Mouse (Mus musculus): Measurements from ENCODE around the gene Itgb1bp1.
A peak's percentile ranks its signal among the peaks of the same experiment; 100 is the strongest.

The Itgb1bp1 gene

DNA sequence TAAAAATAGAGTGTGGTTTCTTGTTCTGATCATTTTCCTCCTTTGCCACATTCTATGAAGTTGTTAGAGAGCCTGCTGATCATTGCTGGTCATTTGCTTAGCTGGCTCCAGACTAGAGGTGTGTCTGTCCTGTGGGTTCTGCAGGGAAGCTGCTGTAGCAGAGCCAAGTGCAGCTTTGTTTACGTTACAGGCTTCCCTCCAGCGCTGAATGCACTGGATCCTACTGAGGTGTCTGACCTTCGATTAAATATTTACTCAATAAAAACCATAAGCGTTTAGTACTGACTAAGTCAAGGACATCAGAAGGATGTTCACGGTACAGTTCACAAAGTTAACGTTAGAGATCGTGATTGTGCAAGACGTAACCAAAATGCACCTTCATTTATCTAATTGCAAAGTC is 15.8 kb upstream of the Itgb1bp1 start:
- DNase-seq (ENCODE audit: extremely low spot score, low spot score): no peak

DNA sequence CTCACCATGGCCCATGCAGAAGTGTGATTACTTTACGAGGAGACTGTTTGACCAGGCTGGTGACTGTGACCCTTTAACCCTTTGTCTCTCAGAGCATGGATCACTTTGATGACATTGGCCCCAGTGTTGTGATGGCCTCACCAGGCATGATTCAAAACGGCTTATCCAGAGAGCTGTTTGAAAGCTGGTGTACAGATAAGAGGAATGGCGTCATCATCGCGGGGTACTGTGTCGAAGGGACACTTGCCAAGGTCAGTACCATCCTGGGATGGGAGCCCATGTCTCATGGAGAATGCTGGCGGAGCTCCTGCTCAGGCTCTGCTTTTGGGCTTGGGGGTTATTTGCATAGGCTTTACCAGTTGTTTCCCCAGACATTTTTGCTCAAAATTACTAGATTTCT is 15.2 kb upstream of the Itgb1bp1 start:
- DNase-seq (ENCODE audit: extremely low spot score, low spot score): no peak

DNA sequence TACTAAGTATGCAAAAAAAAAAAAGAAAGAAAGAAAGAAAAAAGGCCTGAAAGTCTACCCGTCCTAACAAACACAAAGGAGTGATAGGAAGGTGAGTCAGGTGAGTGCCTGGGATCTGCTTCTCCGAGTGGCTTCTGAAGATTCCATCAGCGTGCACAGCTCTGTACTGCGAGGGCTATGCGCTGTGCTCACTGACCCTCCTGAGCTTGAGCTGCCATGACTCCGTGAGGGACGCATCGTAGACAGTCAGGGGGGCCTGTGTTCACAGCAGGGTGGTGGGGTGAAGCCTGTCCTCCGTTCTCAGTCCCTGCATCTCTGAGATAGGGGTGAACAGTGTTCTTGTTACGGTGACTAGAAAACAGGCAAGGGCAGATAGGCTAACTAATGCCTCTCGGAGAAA is 12.8 kb upstream of the Itgb1bp1 start:
- no peak for DNase-seq (ENCODE audit: extremely low spot score, low spot score)

DNA sequence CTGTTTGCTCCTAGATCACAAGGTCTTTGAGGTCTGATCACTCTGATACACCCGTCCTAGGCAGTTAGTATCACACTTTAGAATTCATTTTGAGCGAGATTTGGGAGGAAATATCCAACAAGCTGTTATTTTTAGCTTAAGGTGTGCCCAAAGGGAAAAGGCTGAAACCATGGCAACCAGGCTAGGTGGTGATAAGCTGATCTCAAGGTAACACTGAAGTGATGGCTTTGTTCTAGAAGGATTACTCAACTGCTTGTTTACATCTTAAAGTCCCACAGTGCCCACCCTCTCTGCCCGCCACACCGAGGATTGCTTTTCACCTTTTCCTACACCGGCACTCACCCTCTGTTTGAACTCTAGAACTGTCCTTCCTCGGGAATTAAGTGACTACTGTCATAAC is 3.6 kb upstream of the Itgb1bp1 start:
- DNase-seq (ENCODE audit: extremely low spot score, low spot score): no peak

DNA sequence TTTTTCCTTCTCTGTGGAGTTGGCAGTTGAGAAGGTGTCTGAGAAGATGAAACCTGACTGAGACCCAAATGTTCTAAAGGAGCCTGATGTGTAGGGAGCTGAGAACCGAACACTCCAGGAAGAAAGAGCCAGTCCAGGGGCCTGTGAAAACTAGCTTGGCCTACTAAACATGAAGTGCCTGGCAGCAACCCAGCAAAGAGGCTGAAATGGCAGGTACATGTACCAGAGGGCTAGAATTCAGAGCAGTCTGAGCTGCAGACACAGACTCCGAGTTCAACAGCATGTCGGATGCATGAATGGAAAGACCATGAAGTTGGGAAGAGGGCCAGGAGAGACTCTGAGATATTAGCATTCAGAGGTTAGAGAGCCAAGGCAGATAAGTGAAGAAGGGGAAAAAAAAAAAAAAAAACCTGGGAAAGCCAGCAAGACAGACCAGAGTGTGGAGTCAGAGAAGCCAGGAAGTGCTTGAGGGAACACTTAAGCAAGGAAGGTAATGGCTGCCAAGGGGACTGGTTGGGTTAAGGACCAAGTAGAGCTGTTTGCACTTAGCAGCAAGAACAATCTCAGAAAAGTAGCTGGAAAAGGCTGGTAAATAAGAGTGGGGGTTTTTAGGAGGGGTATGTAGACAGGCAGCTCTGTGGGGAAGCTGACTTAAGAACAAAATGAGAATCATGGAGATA is 2.8 kb upstream of the Itgb1bp1 start:
- no peak for DNase-seq (ENCODE audit: extremely low spot score, low spot score)

DNA sequence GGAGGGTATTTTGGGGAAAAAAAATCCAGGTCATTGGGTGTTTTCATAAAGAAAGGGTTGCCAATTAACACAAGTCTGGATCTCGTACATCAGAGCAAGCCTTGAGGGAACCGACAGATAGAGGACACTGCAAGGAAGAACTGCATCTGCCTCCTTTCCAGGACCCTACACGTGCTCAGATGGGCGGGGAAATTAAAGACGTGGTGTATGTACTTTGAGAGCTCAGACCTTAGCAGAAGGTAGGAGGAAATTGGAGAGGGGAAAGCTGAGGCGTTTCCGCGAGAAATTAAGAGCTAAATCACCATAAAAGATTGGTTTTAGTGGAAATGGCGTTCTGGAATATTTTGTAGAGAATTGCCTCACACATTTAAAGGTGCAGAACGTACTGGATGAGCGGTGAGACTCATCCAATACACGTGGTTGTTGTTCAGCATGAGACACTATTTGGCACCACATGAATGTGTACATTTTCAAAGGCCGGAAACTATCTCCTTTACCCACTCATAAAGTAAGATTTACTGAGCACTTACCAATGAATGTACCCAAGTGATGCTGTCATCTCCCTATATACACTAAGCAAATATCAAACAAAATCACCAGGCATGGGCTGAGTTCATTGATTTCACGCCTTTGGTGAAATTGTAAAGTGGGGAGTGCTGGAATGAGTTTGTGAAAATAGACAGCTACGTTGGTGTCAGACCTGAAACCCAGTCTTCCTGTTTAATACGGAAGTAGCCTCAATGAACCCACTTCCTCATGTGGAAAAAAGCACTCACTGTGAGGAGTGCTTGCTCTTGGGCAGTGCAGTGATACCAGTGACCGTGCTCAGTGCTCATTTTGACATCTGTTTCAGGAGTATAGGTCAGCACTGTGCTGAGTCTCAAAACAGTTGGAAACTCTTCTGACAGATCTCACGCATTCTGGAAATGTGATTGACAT is 897 bp upstream of the Itgb1bp1 start:
- no peak for DNase-seq (ENCODE audit: extremely low spot score, low spot score)

DNA sequence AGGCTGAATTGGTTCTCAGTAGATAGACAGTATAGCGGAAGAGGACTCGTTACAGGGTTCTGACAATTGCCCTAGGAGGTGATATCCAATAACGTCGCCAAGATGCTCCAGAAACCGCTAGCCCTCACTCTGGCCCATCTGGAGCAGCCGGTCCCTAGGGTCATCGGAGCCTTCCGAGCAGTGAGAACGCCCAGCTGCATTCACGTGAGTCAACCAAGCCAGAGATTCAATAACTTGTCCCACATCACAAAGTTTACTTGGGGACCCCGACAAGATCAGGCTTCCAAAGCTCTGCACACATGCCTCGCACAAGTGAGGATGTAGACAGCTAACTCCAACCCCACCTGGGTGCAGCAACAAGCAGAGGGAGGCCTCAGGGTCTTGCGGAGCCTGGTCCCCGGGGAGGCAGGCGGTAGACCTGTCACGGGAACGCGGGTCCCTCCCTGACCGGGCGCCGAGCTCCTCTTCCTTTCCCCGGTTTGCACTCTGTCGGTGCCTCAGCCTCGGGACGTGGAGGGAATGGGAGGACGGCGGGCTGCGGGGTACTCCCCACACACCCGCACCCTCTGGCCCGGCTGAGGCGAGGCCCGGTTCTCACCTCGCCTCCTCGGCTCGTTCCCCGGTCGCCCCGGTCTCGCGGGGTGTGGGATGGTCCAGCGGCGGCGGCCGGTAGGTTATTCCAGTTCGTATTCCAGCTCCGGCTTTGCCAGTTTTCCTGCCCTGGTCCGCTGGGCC is 409 bp downstream of the Itgb1bp1 start:
- DNase-seq (ENCODE audit: extremely low spot score, low spot score): no peak

DNA sequence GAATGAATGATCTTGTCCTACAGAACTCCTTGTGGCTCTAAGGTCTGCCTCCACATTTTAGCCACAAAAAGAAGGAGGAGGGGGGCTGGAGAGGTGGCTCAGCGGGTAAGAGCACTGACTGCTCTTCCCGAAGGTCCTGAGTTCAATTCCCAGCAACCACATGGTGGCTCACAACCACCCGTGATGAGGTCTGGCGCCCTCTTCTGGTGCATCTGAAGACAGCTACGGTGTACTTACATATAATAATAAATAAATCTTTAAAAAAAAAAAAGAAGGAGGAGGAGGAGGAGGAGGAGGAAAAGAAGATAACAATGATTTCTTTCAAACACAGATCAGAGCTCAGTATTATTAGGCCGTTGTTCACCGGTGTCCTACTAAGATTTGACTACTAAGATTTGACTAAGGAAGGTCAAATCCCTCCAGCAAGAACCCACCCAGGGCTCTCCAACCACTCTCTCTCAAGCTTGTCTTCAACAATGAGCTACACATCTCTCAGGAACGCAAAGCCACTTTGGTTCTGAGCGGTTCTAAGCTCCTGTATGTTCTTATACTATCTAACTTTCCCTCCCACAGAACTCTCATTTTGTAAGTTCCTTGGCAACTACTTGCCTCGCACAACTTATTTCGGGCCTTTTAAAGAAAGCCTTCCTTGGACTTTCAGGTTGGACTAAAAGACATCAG is 1.2 kb downstream of the Itgb1bp1 start, which contains the start of gene Cpsf3:
TSS of gene Cpsf3 (plus strand) at position 631 of the 681 bp plus-strand sequence.
- DNase-seq (ENCODE audit: extremely low spot score, low spot score): no peak

DNA sequence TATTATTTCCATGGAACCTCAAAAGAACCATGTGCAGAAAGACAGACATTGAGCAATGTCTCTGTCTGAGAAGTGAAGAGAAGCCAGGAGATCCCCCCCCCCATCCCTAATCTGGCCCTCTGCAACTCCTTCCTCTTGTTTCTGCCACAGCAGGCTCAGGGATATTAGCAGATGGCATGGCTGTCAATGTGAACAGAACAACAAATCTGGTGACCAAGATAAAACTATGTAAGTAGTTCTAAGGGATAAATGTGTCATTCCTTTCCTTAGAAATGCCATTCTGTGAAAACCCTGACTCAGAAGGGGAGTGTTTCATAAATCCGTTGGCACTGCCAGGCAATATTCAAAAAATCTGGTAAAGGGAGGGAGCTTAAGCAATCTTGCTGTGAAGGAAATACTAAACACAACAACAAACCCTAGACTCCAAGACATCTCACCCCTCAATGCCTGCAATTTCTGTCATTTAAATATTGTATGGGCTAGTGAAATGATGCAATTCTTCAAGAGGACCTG is 8.7 kb downstream of the Itgb1bp1 start:
- no peak for DNase-seq (ENCODE audit: extremely low spot score, low spot score)

DNA sequence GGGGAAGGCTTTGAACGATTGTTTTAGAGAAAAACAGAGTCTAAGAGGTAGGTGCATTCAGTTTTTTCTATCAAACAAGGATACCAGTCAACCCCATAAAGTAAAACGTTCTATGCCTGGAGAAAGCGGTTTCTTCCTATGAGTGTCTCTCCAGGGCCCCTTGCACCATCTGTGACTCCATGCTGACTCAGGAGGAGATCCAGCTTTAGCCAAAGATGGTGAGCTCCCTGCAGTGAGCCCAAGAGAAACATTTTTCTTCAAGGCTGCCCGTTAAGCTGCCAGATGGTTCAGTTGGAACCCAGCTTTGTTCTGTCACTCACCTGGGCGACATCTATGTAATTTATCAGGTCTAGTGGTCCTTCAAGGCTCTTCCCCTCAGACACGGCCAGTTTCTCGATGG is 11.6 kb downstream of the Itgb1bp1 start:
- no peak for DNase-seq (ENCODE audit: extremely low spot score, low spot score)

DNA sequence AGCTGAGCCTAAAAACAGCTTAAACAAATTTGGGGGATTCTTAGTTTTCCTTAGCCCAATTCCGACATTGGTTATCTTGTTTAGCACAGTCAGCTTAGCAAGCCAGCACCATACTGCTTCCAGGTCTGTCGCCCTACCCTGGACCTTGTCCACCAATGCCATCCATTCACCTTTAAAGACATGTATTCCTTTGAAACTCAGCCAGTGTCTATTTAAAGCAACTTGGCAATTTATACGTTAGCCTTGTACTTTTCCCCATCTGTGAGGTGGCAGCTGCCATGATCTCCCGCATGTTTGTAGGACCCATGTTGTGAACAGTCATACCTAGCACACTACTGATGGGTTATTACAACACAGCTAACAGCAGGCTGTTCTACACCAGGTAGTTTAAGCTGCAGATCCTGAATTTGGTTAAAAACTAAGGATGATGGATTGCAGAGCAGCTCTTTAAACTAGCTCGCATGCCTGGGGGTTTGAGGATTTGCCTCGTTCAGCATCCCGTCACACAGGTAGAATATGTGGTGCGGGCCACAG is 17.9 kb downstream of the Itgb1bp1 start:
- no peak for DNase-seq (ENCODE audit: extremely low spot score, low spot score)

DNA sequence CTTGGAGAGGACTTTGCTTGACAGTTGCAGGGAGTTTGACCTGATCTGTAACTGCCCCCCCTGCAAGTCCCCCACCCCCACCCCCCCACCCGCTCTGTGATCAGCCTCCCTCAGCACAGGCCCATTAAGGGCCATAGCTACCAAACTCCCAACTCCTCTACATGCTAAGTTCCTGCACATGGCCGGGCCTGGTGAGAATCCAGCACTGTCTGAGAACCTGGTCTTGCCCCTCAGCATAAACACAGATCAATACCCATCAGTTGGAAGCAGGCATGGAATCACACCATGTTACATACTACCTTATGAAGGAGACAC is 19.3 kb downstream of the Itgb1bp1 start:
- no peak for DNase-seq (ENCODE audit: extremely low spot score, low spot score)

DNA sequence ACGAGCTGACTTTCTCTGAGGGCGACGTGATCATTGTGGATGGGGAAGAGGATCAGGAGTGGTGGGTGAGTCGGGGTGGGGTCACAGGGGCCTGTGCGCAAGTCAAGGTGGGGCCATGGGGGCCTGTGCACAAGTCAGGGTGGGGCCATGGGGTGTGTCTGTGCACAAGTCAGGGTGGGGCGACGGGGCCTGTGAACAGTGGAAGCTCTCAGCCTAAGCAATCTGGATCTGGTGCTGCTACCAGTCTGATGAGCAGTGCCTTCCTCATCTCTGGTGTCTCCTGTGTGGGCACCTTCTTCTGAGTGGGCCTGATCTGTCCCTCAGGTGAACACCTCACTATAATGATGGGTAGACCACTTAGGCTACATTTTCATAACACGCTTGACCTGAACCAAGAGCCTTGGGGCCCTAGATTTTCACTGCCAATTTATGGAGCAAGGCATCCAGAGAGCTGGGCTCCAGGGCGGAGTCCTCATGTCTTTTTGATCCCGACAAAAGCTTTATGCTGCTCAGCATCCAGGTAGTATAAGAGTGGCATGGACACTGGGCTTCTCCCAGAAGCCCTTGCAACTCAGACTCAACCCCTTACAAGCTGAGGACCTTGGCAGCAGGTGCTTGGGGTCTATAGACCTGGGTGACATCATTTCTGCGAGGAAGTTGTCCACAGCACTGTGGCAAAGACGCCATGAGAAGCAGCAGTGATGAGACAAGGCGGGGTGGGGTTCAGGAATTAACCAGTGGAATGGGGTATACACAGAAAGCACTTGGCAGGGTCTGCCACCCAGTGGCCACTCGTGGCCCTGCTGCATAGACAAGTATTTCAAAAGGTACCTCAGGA is 19.9 kb downstream of the Itgb1bp1 start:
- DNase-seq (ENCODE audit: extremely low spot score, low spot score): peak; percentile 41

DNA sequence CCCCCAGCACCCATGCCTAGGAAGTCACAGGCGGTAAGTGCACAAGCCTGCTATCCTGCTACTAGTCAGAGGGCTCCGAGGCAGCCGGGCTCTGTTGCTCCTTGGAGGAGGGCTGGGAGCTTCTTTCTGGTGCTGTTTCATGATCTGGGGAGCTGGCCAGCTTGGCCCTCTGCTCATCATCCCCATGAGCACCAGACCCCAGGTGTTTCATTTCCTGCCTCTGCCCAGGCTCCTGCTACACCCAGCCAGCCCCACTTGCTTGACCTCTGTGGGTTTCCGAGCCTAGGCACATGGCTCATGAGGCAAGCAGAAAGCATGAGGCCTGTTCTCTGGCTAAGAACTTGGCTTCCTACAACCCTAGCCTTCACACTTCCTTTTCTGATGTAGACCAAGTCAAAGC is 20.6 kb downstream of the Itgb1bp1 start:
- no peak for DNase-seq (ENCODE audit: extremely low spot score, low spot score)

DNA sequence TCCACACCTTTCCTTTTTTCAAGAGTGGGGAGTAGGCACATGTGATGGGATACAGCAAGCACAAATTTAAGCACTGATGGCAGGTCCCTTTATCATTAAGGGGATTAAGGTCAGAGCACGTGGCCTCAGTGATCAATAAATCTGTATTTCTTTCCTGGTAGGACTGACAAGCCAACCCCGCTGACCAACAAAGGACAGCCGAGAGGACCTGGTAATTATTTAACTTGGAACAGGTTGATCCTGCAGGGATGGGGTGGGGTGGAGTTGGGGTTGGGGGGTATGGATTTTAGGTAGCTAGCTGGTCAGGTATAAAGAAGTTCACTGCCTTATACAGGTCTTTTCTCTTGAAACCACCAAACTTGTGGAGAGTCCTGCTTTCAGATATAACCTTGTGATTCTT is 21.1 kb downstream of the Itgb1bp1 start:
- no peak for DNase-seq (ENCODE audit: extremely low spot score, low spot score)

DNA sequence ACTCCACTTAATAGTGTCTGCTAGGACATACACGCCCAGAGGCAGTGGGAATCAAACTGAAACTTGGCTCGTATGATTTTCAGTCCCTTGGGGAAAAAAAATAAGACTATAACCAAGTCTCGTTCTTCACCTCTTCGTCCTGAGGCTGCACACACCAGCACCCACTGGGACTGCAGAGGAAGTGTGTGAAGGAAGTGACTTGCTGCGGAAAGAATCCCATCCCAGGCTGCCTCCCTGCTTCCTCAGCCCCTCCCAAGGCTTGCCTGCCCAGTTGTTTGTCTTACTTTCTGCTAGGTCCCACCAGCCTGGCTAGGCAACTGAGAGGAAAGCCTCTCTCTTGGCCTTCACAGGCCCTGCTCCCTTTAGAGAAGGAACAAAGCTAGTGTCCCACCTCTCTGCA is 21.8 kb downstream of the Itgb1bp1 start:
- DNase-seq (ENCODE audit: extremely low spot score, low spot score): no peak

DNA sequence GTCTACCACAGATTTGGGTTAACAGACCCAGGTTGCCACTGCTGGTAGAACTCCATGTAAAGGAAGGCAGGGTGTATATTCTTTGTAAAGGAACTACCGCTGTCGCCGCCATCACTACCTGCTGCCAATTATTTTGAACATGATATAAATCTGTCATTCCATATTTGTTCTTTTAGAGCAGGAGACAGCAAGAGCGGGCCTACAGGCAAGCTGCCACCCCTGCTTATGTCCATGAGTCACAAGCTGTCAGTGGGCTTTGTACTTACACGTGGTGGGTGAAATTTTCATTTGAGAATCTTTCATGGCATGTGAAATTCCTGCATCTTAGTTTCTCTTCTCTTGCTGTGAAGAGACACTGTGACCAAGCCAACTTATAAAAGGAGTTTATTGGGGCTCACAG is 22.8 kb downstream of the Itgb1bp1 start:
- no peak for DNase-seq (ENCODE audit: extremely low spot score, low spot score)

DNA sequence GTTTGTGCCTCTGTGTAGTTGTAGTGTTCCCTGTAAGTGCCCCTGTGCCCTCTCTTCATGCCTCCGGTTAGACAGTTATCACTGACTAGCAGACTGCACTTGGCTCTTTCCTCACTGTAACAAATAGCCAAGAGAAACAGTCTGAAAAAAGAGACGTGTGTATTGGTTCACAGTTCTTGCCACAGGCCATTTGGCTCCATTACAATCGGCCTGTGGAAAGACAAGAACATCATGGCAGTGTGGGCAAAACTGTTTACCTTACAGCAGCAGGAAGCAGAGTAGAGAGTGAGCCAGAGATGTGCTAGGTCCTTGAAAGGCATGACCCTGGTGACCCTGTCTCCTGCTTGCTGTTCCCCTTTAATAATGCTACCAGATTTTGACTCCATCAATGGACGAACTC is 24.6 kb downstream of the Itgb1bp1 start:
- no peak for DNase-seq (ENCODE audit: extremely low spot score, low spot score)

DNA sequence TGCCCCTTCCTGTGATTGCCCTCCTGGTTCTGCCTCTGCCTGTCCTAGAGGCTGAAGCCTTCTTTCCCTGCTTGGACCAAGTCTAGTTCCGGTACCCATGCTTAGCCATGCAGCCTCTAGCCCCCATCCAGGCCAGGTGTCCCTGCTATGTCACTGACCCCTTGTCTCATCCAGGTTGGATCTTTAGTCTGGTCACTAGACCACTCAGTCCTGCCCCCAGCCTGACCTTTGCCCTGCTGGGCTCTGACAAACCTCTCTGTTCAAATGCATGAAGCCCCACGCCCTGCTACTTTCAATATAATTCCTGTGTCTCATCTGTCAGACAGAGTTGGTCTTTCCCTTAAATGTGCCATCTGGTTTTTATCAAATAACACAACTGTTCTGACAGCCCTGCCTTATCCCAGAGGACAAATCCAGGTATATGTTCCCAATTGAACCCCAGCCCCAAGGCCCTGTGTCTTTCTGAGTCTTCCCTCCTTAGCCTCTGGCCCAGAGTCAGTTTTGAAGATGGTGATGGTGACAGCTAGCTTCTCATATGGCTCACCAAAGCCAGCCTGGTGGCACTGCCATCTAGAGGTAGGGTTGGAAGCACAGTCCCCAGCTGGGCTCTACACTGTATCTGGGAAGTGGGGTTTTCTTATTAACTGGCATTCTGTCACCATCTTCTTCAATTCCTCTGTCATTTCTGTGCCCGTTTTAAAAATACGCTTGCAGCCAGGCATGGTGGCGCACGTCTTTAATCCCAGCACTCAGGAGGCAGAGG is 25.4 kb downstream of the Itgb1bp1 start:
- DNase-seq (ENCODE audit: extremely low spot score, low spot score): no peak

Data from neural tube, embryonic 10.5 days (tissue).